Mouse (Mus musculus) inflammation-experienced regulatory T-cells (primary cell): Measurements from ENCODE around the gene Olfr1320. TPM values are rescaled to one million over a fixed set of nuclear protein-coding genes. Genes with fewer than 3 reads are reported as not detected.

ENCODE experiments used
- polyA plus RNA-seq, 2 experiments: library from polyadenylated mRNA; unstranded; fragments of 100-300 nt; shearing (Covaris generic); gene quantifications; one replicate each; pipeline ENCODE4 v1.2.1; 2017

The Olfr1320 gene
- polyA plus RNA-seq, result not detected

DNA sequence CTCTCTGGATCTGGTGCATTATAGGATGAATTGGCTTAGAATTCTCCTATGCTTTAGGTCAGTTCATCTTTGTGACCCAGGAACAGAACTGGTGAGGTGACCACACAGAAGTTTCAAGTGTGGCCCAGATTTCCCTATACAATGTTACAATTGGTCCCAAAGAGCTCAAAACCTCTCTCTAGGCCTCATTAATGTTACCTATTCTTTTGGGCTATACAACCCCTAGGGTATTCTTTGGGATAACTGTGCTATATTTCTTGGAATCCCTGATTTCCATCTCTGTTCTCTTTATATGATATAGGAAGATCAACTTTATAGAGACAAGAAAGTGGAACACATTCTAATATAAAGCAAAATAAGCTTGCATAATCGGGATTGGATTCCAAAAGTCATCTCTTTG, at the start of gene Olfr1320:
Gene Olfr1320, plus strand, starts transcription at position 301 of the 400 bp plus-strand sequence.

Other genes with a start within 250 kb of the Olfr1320 start
- gene Arhgap36, start 208.4 kb upstream of the Olfr1320 start, polyA plus RNA-seq, result under 1 TPM in 1 of 2 experiments, not detected in 1; 0.91 TPM
- not detected for gene Olfr1321, start 62.7 kb downstream of the Olfr1320 start, polyA plus RNA-seq
- gene Igsf1, start 125.4 kb downstream of the Olfr1320 start, polyA plus RNA-seq, result under 1 TPM; 0.17 to 0.56 TPM
- 1 to 10 TPM in 1 of 2 experiments, under 1 TPM in 1; 0.35 to 1.6 TPM for gene Olfr1322, start 219.2 kb downstream of the Olfr1320 start, polyA plus RNA-seq